Mouse (Mus musculus): Measurements from ENCODE around the gene Ing5. TPM values are rescaled to one million over a fixed set of nuclear protein-coding genes. Genes with fewer than 3 reads are reported as not detected.
A peak's percentile ranks its signal among the peaks of the same experiment; 100 is the strongest.
"Not testable (repeated sequence)": the region's sequence is repeated elsewhere in the genome, so short reads cannot be mapped to it uniquely, and the experiment has no call there.

The Ing5 gene
- polyA plus RNA-seq, 1 experiment from 2014 or later: 9.1 TPM

DNA sequence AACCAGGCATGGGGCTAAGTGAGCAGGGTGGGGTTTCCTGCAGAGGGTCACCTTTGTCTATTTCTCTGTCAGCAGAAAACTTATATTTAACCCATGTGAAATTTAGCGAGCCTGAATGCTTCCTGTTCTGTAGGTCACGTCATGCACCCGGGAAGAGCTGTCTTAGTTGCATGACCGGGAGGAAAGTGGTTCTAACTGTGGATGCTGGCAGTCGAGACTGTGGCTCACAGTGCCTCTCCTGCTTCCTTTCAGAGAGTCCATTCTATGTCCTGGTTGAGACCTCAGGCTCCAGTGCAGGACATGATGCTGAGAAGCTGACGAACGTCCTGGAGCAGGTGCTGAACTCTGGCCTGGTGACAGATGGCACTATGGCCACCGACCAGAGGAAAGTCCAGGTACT is 34.8 kb downstream of the Ing5 start:
- not testable (repeated sequence) for ATAC-seq
- 89% methylated on average over 6 of the region's 8 CpGs for WGBS

DNA sequence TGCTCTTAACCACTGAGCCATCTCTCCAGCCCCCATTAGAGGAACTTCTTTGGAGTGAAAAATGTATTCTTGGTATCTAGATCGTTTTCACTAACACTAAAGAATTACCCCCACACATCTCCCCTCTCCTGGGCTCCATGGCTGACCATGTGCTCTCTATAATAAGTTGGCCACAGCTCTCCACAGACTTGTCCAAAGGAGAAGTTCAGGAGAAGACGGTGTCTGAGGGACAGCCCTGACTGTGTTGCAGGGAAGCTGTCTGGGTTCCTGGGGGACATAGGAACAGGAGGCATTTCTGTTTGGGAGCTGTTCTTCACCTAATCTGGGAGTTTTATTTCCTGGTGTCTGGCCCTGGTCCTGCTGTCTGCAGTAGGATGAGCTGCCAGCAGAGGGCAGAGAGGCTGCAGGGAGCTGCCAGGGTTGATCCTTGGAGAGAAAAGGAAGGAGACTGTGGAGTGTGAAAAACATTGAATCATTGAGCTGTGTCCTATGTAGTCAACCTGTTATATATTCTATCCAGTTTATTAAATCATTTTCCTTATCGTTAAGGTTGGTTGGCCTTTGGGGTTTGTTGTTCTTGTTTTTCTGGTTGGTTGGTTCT is 42.1 kb downstream of the Ing5 start:
- ATAC-seq: peak; percentile 76
- not testable (repeated sequence) for H3K9ac ChIP-seq (ENCODE audit: low read depth, low read length)
- 68% methylated on average over 1 of the region's 3 CpGs for WGBS

More for the DNA sequence above, 34.8 kb downstream of the Ing5 start:
- H3K4me1 ChIP-seq (ENCODE audit: control insufficient read depth, insufficient read depth, low read depth, low read length); H3K4me3 ChIP-seq (ENCODE audit: low read length); H3K9ac ChIP-seq (ENCODE audit: low read depth, low read length); H3K4me2 ChIP-seq (ENCODE audit: low read length); H3K27me3 ChIP-seq (replicated peaks; ENCODE audit: control insufficient read depth, insufficient read depth, low read length); H3K27ac ChIP-seq (ENCODE audit: low read depth, low read length); H3K36me3 ChIP-seq (ENCODE audit: control insufficient read depth, insufficient read depth, low read length); H3K9me3 ChIP-seq (ENCODE audit: control insufficient read depth, low read length): not testable (repeated sequence)

DNA sequence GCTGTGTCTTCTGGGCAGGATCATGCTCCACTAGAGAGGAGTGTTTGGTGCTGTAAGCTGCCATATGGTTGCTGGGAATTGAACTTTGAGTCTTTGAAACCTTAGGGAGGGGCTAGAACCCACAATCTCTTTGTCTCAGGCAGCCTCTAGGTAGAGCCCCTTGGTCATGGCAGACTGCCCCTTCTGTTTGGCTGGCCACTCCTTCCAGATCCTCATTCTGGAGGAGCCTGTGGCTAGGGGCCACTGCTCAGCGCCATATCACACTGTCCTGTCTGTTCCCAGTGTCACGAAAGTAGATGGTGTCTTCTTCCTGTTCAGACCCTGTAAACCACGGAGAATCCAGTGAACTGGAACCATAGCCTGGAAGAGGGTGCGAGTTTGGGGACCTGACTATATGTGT is 52.0 kb downstream of the Ing5 start:
- 75% methylated on average over 4 of the region's 4 CpGs for WGBS
- H3K4me1 ChIP-seq (ENCODE audit: control insufficient read depth, insufficient read depth, low read depth, low read length); ATAC-seq: not testable (repeated sequence)

More for the DNA sequence above, 42.1 kb downstream of the Ing5 start:
- H3K9me3 ChIP-seq (ENCODE audit: control insufficient read depth, low read length); H3K36me3 ChIP-seq (ENCODE audit: control insufficient read depth, insufficient read depth, low read length); H3K4me2 ChIP-seq (ENCODE audit: low read length); H3K4me1 ChIP-seq (ENCODE audit: control insufficient read depth, insufficient read depth, low read depth, low read length); H3K4me3 ChIP-seq (ENCODE audit: low read length); H3K27me3 ChIP-seq (replicated peaks; ENCODE audit: control insufficient read depth, insufficient read depth, low read length); H3K27ac ChIP-seq (ENCODE audit: low read depth, low read length): not testable (repeated sequence)

DNA sequence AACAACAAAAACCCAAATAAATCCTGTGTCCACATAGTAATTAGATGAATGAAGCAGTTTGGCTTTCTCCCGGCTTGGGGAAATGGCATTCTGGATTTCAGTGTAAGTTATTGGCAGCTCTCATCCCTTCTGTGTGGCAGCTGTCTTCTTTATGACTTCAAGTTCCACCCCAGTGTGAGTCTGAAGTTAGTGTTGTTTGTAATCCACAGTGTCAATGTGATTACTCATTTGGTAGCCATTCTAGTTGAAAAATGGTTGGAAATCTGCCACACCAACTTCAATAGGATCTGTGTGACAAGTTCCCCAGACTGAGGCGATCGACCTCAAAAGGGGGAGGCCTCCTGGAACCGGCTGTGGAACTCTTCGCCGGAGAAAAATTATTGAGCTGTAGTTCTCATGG is 53.6 kb downstream of the Ing5 start:
- no peaks in the 10 kb centered on the region for H3K27me3 ChIP-seq (replicated peaks; ENCODE audit: control insufficient read depth, insufficient read depth, low read length)
- H3K27ac ChIP-seq (ENCODE audit: low read depth, low read length): no peak overlapping the region
- H3K4me3 ChIP-seq (ENCODE audit: low read length): no peak overlapping the region
- H3K4me2 ChIP-seq (ENCODE audit: low read length): no peak overlapping the region
- H3K9ac ChIP-seq (ENCODE audit: low read depth, low read length): no peak overlapping the region
- H3K9me3 ChIP-seq (ENCODE audit: control insufficient read depth, low read length): no peaks in the 10 kb centered on the region
- H3K36me3 ChIP-seq (ENCODE audit: control insufficient read depth, insufficient read depth, low read length): no peaks in the 10 kb centered on the region
- peak; percentile 52; the same call in 1 of the 2 replicates for ATAC-seq
- no peaks in the 10 kb centered on the region for H3K4me1 ChIP-seq (ENCODE audit: control insufficient read depth, insufficient read depth, low read depth, low read length)
- 48% methylated on average over 6 of the region's 6 CpGs for WGBS

More for the DNA sequence above, 52.0 kb downstream of the Ing5 start:
- not testable (repeated sequence) for H3K4me3 ChIP-seq (ENCODE audit: low read length); H3K9ac ChIP-seq (ENCODE audit: low read depth, low read length); H3K9me3 ChIP-seq (ENCODE audit: control insufficient read depth, low read length); H3K4me2 ChIP-seq (ENCODE audit: low read length); H3K27me3 ChIP-seq (replicated peaks; ENCODE audit: control insufficient read depth, insufficient read depth, low read length); H3K27ac ChIP-seq (ENCODE audit: low read depth, low read length); H3K36me3 ChIP-seq (ENCODE audit: control insufficient read depth, insufficient read depth, low read length)

DNA sequence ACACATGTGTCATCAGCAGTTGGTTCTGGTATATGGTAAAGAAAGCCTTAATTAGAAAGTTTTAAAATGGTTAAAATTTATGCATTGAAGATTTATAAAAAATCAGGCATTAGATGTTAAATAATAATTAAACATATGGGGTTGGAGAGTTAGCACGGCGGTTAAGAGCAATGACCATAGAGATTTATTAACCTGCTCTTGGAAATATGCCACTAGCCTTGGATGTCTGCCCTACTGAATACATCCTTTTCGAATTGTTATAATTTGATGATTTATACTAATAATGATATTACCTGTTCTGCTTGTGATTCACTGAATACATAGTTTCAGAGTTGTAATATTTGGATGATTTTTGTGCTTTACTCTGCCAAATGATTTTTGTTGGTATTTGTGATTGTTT is 54.2 kb downstream of the Ing5 start:
- WGBS: 76% methylated on average over 3 of the region's 3 CpGs
- no peaks in the 10 kb centered on the region for H3K36me3 ChIP-seq (ENCODE audit: control insufficient read depth, insufficient read depth, low read length)
- no peak overlapping the region for H3K4me3 ChIP-seq (ENCODE audit: low read length)
- H3K9ac ChIP-seq (ENCODE audit: low read depth, low read length): no peak overlapping the region
- no peak overlapping the region for H3K4me2 ChIP-seq (ENCODE audit: low read length)
- no peaks in the 10 kb centered on the region for H3K4me1 ChIP-seq (ENCODE audit: control insufficient read depth, insufficient read depth, low read depth, low read length)
- no peaks in the 10 kb centered on the region for H3K27me3 ChIP-seq (replicated peaks; ENCODE audit: control insufficient read depth, insufficient read depth, low read length)
- no peaks in the 10 kb centered on the region for H3K9me3 ChIP-seq (ENCODE audit: control insufficient read depth, low read length)
- no peak for ATAC-seq
- H3K27ac ChIP-seq (ENCODE audit: low read depth, low read length): no peak overlapping the region

DNA sequence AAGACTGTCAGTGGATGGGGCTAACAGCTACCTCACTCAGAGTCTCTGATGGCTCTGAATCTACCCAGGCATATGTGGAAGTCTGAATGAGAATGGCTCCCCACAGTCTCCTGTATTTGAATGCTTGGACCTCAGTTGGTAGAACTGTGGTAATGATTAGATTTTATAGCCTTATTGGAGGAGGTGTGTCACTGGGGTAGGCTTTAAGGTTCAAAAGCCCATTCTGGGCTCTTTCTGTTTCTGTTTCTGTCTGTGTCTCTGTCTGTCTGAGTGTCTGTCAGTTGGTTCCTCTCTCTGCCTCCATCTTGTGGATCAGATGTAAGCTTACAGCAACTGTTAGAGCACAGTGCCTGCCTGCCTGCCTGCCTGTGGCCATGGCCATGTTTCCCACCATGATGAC is 55.9 kb downstream of the Ing5 start:
- no peak overlapping the region for H3K27ac ChIP-seq (ENCODE audit: low read depth, low read length)
- H3K9me3 ChIP-seq (ENCODE audit: control insufficient read depth, low read length): no peaks in the 10 kb centered on the region
- no peaks in the 10 kb centered on the region for H3K4me1 ChIP-seq (ENCODE audit: control insufficient read depth, insufficient read depth, low read depth, low read length)
- H3K4me2 ChIP-seq (ENCODE audit: low read length): no peak overlapping the region
- H3K9ac ChIP-seq (ENCODE audit: low read depth, low read length): no peak overlapping the region
- no peak overlapping the region for H3K4me3 ChIP-seq (ENCODE audit: low read length)
- no peak for ATAC-seq
- H3K36me3 ChIP-seq (ENCODE audit: control insufficient read depth, insufficient read depth, low read length): no peaks in the 10 kb centered on the region
- no peaks in the 10 kb centered on the region for H3K27me3 ChIP-seq (replicated peaks; ENCODE audit: control insufficient read depth, insufficient read depth, low read length)

DNA sequence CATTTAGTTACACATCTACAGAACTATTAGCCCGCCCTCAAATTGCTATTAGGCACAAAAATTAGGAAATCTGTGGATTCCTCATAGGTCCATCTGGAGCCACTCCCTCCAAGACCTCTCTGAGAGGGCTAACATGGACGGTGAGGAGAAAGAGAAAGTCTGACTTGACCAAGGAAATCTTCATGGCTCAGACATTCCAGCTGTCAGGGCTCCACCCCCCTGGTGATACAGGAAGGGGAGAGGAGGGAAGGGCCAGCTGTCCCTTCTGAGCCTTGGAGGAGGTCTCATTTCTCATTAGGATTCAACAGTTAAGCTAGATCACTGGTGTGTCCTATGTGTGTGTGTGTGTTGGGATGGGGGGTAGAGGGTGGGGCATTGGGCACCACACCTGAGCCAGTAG is 57.3 kb downstream of the Ing5 start, which contains the start of gene Gal3st2:
Gene Gal3st2 (plus strand): TSS at position 259 of the 400 bp plus-strand sequence.
- H3K4me1 ChIP-seq (ENCODE audit: control insufficient read depth, insufficient read depth, low read depth, low read length); H3K27ac ChIP-seq (ENCODE audit: low read depth, low read length); ATAC-seq; H3K4me3 ChIP-seq (ENCODE audit: low read length); H3K36me3 ChIP-seq (ENCODE audit: control insufficient read depth, insufficient read depth, low read length); H3K27me3 ChIP-seq (replicated peaks; ENCODE audit: control insufficient read depth, insufficient read depth, low read length); H3K4me2 ChIP-seq (ENCODE audit: low read length); H3K9ac ChIP-seq (ENCODE audit: low read depth, low read length); H3K9me3 ChIP-seq (ENCODE audit: control insufficient read depth, low read length): not testable (repeated sequence)
- 59% methylated on average over 2 of the region's 2 CpGs for WGBS

Other genes with a start within 250 kb of the Ing5 start
- 347 and 377 TPM in 2 replicates for gene Stk25, start 145.3 kb upstream of the Ing5 start, polyA plus RNA-seq (2015; fragmentation: Nextera tagmentation; extraction: Ambion mirVana)
- 102 and 109 TPM in 2 replicates for gene Bok, start 118.3 kb upstream of the Ing5 start, polyA plus RNA-seq (2015; fragmentation: Nextera tagmentation; extraction: Ambion mirVana)
- 85.6 and 92.1 TPM in 2 replicates for gene Atg4b, start 52.5 kb upstream of the Ing5 start, polyA plus RNA-seq (2015; fragmentation: Nextera tagmentation; extraction: Ambion mirVana)
- gene Thap4, start 49.1 kb upstream of the Ing5 start, polyA plus RNA-seq (2015; fragmentation: Nextera tagmentation; extraction: Ambion mirVana): 51.3 and 52.6 TPM in 2 replicates
- gene Dtymk, start 2.0 kb upstream of the Ing5 start, polyA plus RNA-seq (2015; fragmentation: Nextera tagmentation; extraction: Ambion mirVana): 134 and 147 TPM in 2 replicates
- 14.6 and 17.3 TPM in 2 replicates for gene D2hgdh, start 20.9 kb downstream of the Ing5 start, polyA plus RNA-seq (2015; fragmentation: Nextera tagmentation; extraction: Ambion mirVana)
- not detected in 2 replicates for gene Gal3st2, start 57.3 kb downstream of the Ing5 start, polyA plus RNA-seq (2015; fragmentation: Nextera tagmentation; extraction: Ambion mirVana)
- 0.08 TPM in 1 of 2 replicates, not detected in the other for gene Gal3st2b, start 114.3 kb downstream of the Ing5 start, polyA plus RNA-seq (2015; fragmentation: Nextera tagmentation; extraction: Ambion mirVana)
- gene Gal3st2c, start 186.5 kb downstream of the Ing5 start, polyA plus RNA-seq (2015; fragmentation: Nextera tagmentation; extraction: Ambion mirVana): not detected in 2 replicates
- gene Neu4, start 216.5 kb downstream of the Ing5 start, polyA plus RNA-seq (2015; fragmentation: Nextera tagmentation; extraction: Ambion mirVana): 0.11 and 0.41 TPM in 2 replicates
- gene Pdcd1, start 248.6 kb downstream of the Ing5 start, polyA plus RNA-seq (2015; fragmentation: Nextera tagmentation; extraction: Ambion mirVana): not detected in 2 replicates

Data from hindbrain, embryonic 16.5 days (tissue).